8 mouse cellular contexts compared by ENCODE assay signal in genomic region chr7:45716952-45717917, GRCm38 (mm10). TPM values are rescaled to one million over a fixed set of nuclear protein-coding genes. Genes with fewer than 3 reads are reported as not detected.
DNase-seq lines count a peak whose midpoint lies in the region; ATAC-seq and TF ChIP-seq lines count a peak whose summit lies in the region.

No protein-coding gene starts in this region.

- H3K79me2 ChIP-seq in macrophage (ENCODE audit: inconsistent target), result peaks cover 63% of the 10 kb centered on the region

- H3K4me3 ChIP-seq in heart, embryonic 12.5 days, result peak overlapping the region; percentile 95
- H3K4me3 ChIP-seq in ES-E14 (ENCODE audit: insufficient read depth in 1 of 2, low read depth in 1 of 2, low read length in 2 of 2, poor library complexity in 1 of 2, severe bottlenecking in 1 of 2), result peak overlapping the region; percentile 87 to 88
- peak overlapping the region; percentile 72 for H3K4me3 ChIP-seq in forebrain, postnatal 0 days (ENCODE audit: low read depth, low read length)
- peak overlapping the region; percentile 73 for H3K4me3 ChIP-seq in macrophage (ENCODE audit: inconsistent target)

- in situ Hi-C loops in ES-E14 (cut with MboI; ENCODE audit: low sequenced_read_pairs in 2 of 2, unreplicated experiment in 2 of 2), result no loop called here

- WGBS in heart, embryonic 12.5 days, result 7% methylated on average over 31 of the region's 31 CpGs
- WGBS in forebrain, postnatal 0 days, result 10% methylated on average over 31 of the region's 31 CpGs
- 5% methylated on average over 31 of the region's 31 CpGs for WGBS in macrophage (ENCODE audit: missing documents)

- no peaks in the 10 kb centered on the region for H3K27me3 ChIP-seq in heart, embryonic 12.5 days (replicated peaks)
- H3K27me3 ChIP-seq in forebrain, postnatal 0 days (ENCODE audit: insufficient read depth, low read length), result no peaks in the 10 kb centered on the region

- peaks cover 47% of the 10 kb centered on the region for H3K36me3 ChIP-seq in heart, embryonic 12.5 days
- H3K36me3 ChIP-seq in ES-E14 (ENCODE audit: control insufficient read depth, insufficient read depth, low read length, poor library complexity, severe bottlenecking), result peaks cover 49% of the 10 kb centered on the region
- peaks cover 37% of the 10 kb centered on the region for H3K36me3 ChIP-seq in forebrain, postnatal 0 days (ENCODE audit: insufficient read depth)
- H3K36me3 ChIP-seq in macrophage (ENCODE audit: inconsistent target), result peaks cover 22% of the 10 kb centered on the region

- H3K4me2 ChIP-seq in heart, embryonic 12.5 days, result peak overlapping the region; percentile 92
- H3K4me2 ChIP-seq in forebrain, postnatal 0 days (ENCODE audit: low read depth), result peak overlapping the region; percentile 52

- no peaks in the 10 kb centered on the region for H3K9me3 ChIP-seq in heart, embryonic 12.5 days (replicated peaks)
- H3K9me3 ChIP-seq in ES-E14 (ENCODE audit: control insufficient read depth, insufficient read depth, low read depth, low read length), result no peaks in the 10 kb centered on the region
- H3K9me3 ChIP-seq in forebrain, postnatal 0 days (ENCODE audit: low read length), result no peaks in the 10 kb centered on the region

- ATAC-seq in heart, embryonic 12.5 days (ENCODE audit: insufficient number of reproducible peaks, low FRiP score), result peak; percentile 38
- ATAC-seq in forebrain, postnatal 0 days, result no peak

- peak overlapping the region; percentile 86 for H3K27ac ChIP-seq in heart, embryonic 12.5 days (ENCODE audit: poor library complexity, severe bottlenecking)
- H3K27ac ChIP-seq in ES-E14 (ENCODE audit: insufficient read depth, low read depth, low read length, poor library complexity, severe bottlenecking) (peak overlapping the region; percentile 55; the same call in 1 of the 2 replicates), macrophage (peak overlapping the region; percentile 98)
- H3K27ac ChIP-seq in forebrain, postnatal 0 days (ENCODE audit: low read depth, low read length), result peak overlapping the region; percentile 90

- peaks cover 50% of the 10 kb centered on the region for H3K4me1 ChIP-seq in heart, embryonic 12.5 days (replicated peaks)
- peaks cover 0 to 16% of the 10 kb centered on the region in 2 experiments; a peak in 2 of 4 replicates for H3K4me1 ChIP-seq in ES-E14 (ENCODE audit: control insufficient read depth in 2 of 2, insufficient read depth in 2 of 2, low read length in 2 of 2, poor library complexity in 1 of 2)
- H3K4me1 ChIP-seq in forebrain, postnatal 0 days (ENCODE audit: insufficient read depth), result peaks cover 19% of the 10 kb centered on the region

- no peak for DNase-seq in heart, postnatal 25 days (ENCODE audit: low spot score)
- no peak for DNase-seq in ES-E14 (ENCODE audit: low read depth, low spot score)
- DNase-seq in forebrain, postnatal 0 days, result no peak
- DNase-seq in ovary, adult 18-20 months (ENCODE audit: low spot score), result no peak
- DNase-seq in urinary bladder, postnatal 25 days (ENCODE audit: low spot score), result no peak
- DNase-seq in cerebellum, adult 18-20 months, result no peak

- intact Hi-C loops in heart, postnatal 25 days (cut with DNase I), result loop anchor here (10.0 kb wide), 1 partner anchor 852 kb away; the partner anchor contains the start of gene Ptov1

- TF ChIP-seq CTCF in forebrain, postnatal 0 days (IDR thresholded peaks at IDR 0.05; ENCODE audit: low read depth), result no peak

- peak overlapping the region; percentile 84 for H3K9ac ChIP-seq in heart, embryonic 12.5 days
- H3K9ac ChIP-seq in ES-E14 (ENCODE audit: insufficient read depth, low read depth, low read length, poor library complexity, severe bottlenecking), result peak overlapping the region; percentile 96
- peak overlapping the region; percentile 65 for H3K9ac ChIP-seq in forebrain, postnatal 0 days

TF ChIP-seq in ES-E14, 5 proteins besides CTCF, POLR2A, EP300 and RAD21:
- no peak for TF ChIP-seq CHD2 (IDR thresholded peaks at IDR 0.05; ENCODE audit: low read depth, low read length)
- no peak for TF ChIP-seq ZNF384 (IDR thresholded peaks at IDR 0.05; ENCODE audit: low read depth, low read length)
- no peak for TF ChIP-seq HCFC1 (IDR thresholded peaks at IDR 0.05; ENCODE audit: borderline replicate concordance, insufficient read depth, low read length)
- TF ChIP-seq MAFK (IDR thresholded peaks at IDR 0.05; ENCODE audit: insufficient read depth, low read depth, low read length), result no peak
- TF ChIP-seq ZC3H11A (IDR thresholded peaks at IDR 0.05; ENCODE audit: borderline replicate concordance, low read depth, low read length), result no peak

RNA-seq across cellular contexts. Expression of gene Sphk2, which starts 0.6 kb away (rescaled TPM):
- 18.5 and 20.0 TPM in 2 replicates for polyA plus RNA-seq in heart, embryonic 12.5 days (2016; fragmentation: Nextera tagmentation; extraction: Ambion mirVana)
- total RNA-seq in heart, postnatal 25 days (2021), result 10 to 100 TPM; 15.8 to 16.7 TPM
- total RNA-seq in ES-E14 (2012; rRNA removed), result 18.7 and 21.5 TPM in 2 replicates
- total RNA-seq in forebrain, postnatal 0 days (2014; rRNA removed), result 19.6 and 21.5 TPM in 2 replicates
- polyA plus RNA-seq in forebrain, postnatal 0 days (2015; fragmentation: Nextera tagmentation; extraction: Ambion mirVana), result 16.5 and 18.7 TPM in 2 replicates
- total RNA-seq in macrophage (2018; cell fraction: chromatin; rRNA removed), result 10 to 100 TPM; 15.7 to 99.3 (median 64.0) TPM
- total RNA-seq in macrophage (2018; cell fraction: cytosol; rRNA removed), result 100 to 1,000 TPM in 2 of 26 experiments, 10 to 100 TPM in 24; 25.4 to 107 (median 74.2) TPM
- 100 to 1,000 TPM in 6 of 26 experiments, 10 to 100 TPM in 20; 24.7 to 132 (median 74.8) TPM for total RNA-seq in macrophage (2018; cell fraction: nucleus; rRNA removed)
- polyA plus RNA-seq in macrophage (2018), result 47.1 to 55.5 TPM (median 51.5 TPM) in 3 replicates

RNA-seq across cellular contexts. Expression of gene Rpl18, which starts 2.0 kb away (rescaled TPM):
- polyA plus RNA-seq in heart, embryonic 12.5 days (2016; fragmentation: Nextera tagmentation; extraction: Ambion mirVana), result 603 and 625 TPM in 2 replicates
- total RNA-seq in heart, postnatal 25 days (2021), result 100 to 1,000 TPM; 507 to 553 TPM
- 3,487 and 5,312 TPM in 2 replicates for total RNA-seq in ES-E14 (2012; rRNA removed)
- total RNA-seq in forebrain, postnatal 0 days (2014; rRNA removed), result 891 and 1,057 TPM in 2 replicates
- polyA plus RNA-seq in forebrain, postnatal 0 days (2015; fragmentation: Nextera tagmentation; extraction: Ambion mirVana), result 517 and 655 TPM in 2 replicates
- total RNA-seq in macrophage (2018; cell fraction: chromatin; rRNA removed), result 100 to 1,000 TPM in 1 of 26 experiments, 10 to 100 TPM in 25; 14.5 to 193 (median 57.8) TPM
- total RNA-seq in macrophage (2018; cell fraction: cytosol; rRNA removed), result 100 to 1,000 TPM; 451 to 985 (median 613) TPM
- 100 to 1,000 TPM in 23 of 26 experiments, 10 to 100 TPM in 3; 87.1 to 264 (median 134) TPM for total RNA-seq in macrophage (2018; cell fraction: nucleus; rRNA removed)
- polyA plus RNA-seq in macrophage (2018), result 290 to 1,003 TPM (median 791 TPM) in 3 replicates

RNA-seq across cellular contexts. Expression of gene Fam83e, which starts 3.8 kb away (rescaled TPM):
- 0.29 and 0.33 TPM in 2 replicates for polyA plus RNA-seq in heart, embryonic 12.5 days (2016; fragmentation: Nextera tagmentation; extraction: Ambion mirVana)
- total RNA-seq in heart, postnatal 25 days (2021), result under 1 TPM; 0.20 to 0.34 TPM
- total RNA-seq in ES-E14 (2012; rRNA removed), result 6.1 and 6.6 TPM in 2 replicates
- total RNA-seq in forebrain, postnatal 0 days (2014; rRNA removed), result 0.31 and 0.33 TPM in 2 replicates
- 0.09 TPM in 1 of 2 replicates, not detected in the other for polyA plus RNA-seq in forebrain, postnatal 0 days (2015; fragmentation: Nextera tagmentation; extraction: Ambion mirVana)
- total RNA-seq in macrophage (2018; cell fraction: chromatin; rRNA removed), result 1 to 10 TPM in 10 of 26 experiments, under 1 TPM in 16; 0.31 to 2.5 (median 0.86) TPM
- total RNA-seq in macrophage (2018; cell fraction: cytosol; rRNA removed), result under 1 TPM in 3 of 26 experiments, not detected in 23; 0.03 to 0.11 (median 0.06) TPM
- 1 to 10 TPM in 1 of 26 experiments, under 1 TPM in 17, not detected in 8; 0.15 to 1.6 (median 0.29) TPM for total RNA-seq in macrophage (2018; cell fraction: nucleus; rRNA removed)
- polyA plus RNA-seq in macrophage (2018), result not detected in 3 replicates

RNA-seq across cellular contexts. Expression of gene Spaca4, which starts 8.4 kb away (rescaled TPM):
- not detected in 2 replicates for polyA plus RNA-seq in heart, embryonic 12.5 days (2016; fragmentation: Nextera tagmentation; extraction: Ambion mirVana)
- total RNA-seq in heart, postnatal 25 days (2021), result not detected
- 0.76 and 1.7 TPM in 2 replicates for total RNA-seq in ES-E14 (2012; rRNA removed)
- total RNA-seq in forebrain, postnatal 0 days (2014; rRNA removed), result not detected in 2 replicates
- polyA plus RNA-seq in forebrain, postnatal 0 days (2015; fragmentation: Nextera tagmentation; extraction: Ambion mirVana), result not detected in 2 replicates
- not detected for total RNA-seq in macrophage (2018; cell fraction: chromatin; rRNA removed)
- not detected for total RNA-seq in macrophage (2018; cell fraction: cytosol; rRNA removed)
- not detected for total RNA-seq in macrophage (2018; cell fraction: nucleus; rRNA removed)
- not detected in 3 replicates for polyA plus RNA-seq in macrophage (2018)

RNA-seq across cellular contexts. Expression of gene Dbp, which starts 12.3 kb away (rescaled TPM):
- 4.1 and 5.3 TPM in 2 replicates for polyA plus RNA-seq in heart, embryonic 12.5 days (2016; fragmentation: Nextera tagmentation; extraction: Ambion mirVana)
- 100 to 1,000 TPM in 1 of 2 experiments, 10 to 100 TPM in 1; 13.6 to 153 TPM for total RNA-seq in heart, postnatal 25 days (2021)
- 10.0 and 10.6 TPM in 2 replicates for total RNA-seq in ES-E14 (2012; rRNA removed)
- total RNA-seq in forebrain, postnatal 0 days (2014; rRNA removed), result 9.0 and 11.7 TPM in 2 replicates
- polyA plus RNA-seq in forebrain, postnatal 0 days (2015; fragmentation: Nextera tagmentation; extraction: Ambion mirVana), result 6.4 and 6.6 TPM in 2 replicates
- 100 to 1,000 TPM in 1 of 26 experiments, 10 to 100 TPM in 14, 1 to 10 TPM in 11; 1.4 to 103 (median 15.7) TPM for total RNA-seq in macrophage (2018; cell fraction: chromatin; rRNA removed)
- 10 to 100 TPM; 20.2 to 85.8 (median 49.5) TPM for total RNA-seq in macrophage (2018; cell fraction: cytosol; rRNA removed)
- 10 to 100 TPM in 21 of 26 experiments, 1 to 10 TPM in 5; 5.0 to 96.3 (median 19.0) TPM for total RNA-seq in macrophage (2018; cell fraction: nucleus; rRNA removed)
- 11.3 to 58.2 TPM (median 52.9 TPM) in 3 replicates for polyA plus RNA-seq in macrophage (2018)
